Mouse (Mus musculus) intestine, postnatal 0 days (tissue): Measurements from ENCODE around the gene Arhgdia. TPM values are rescaled to one million over a fixed set of nuclear protein-coding genes. Genes with fewer than 3 reads are reported as not detected.

ENCODE experiments used
- ATAC-seq: fragments of 200-750 bp; cut with Nextera tagmentation; 2 replicates; pipeline ENCODE4 v1.8.0; 2017; ENCODE audit warnings: mild to moderate bottlenecking, moderate TSS enrichment, moderate library complexity
- H3K27ac ChIP-seq: fragments of 300-500 bp; sonication (generic); 2 replicates; pipeline ENCODE4 v1.5.1; 2014; ENCODE audit warnings: mild to moderate bottlenecking, low read depth, low read length, moderate library complexity
- H3K27me3 ChIP-seq: fragments of 300-500 bp; sonication (generic); replicated peaks from 2 replicates; pipeline ENCODE4 v1.6.1; 2014; ENCODE audit warnings: low read length, mixed read lengths; ENCODE audit not compliant: control insufficient read depth, insufficient read depth
- H3K36me3 ChIP-seq: fragments of 300-500 bp; sonication (generic); 2 replicates; pipeline ENCODE4 v1.6.1; 2014; ENCODE audit warnings: mild to moderate bottlenecking, moderate library complexity; ENCODE audit not compliant: control insufficient read depth, insufficient read depth
- H3K4me1 ChIP-seq: fragments of 300-500 bp; sonication (generic); replicated peaks from 2 replicates; pipeline ENCODE4 v1.6.1; 2014; ENCODE audit warnings: antibody characterized with exemption, low read length, mixed read lengths; ENCODE audit not compliant: control insufficient read depth, insufficient read depth
- H3K4me2 ChIP-seq: fragments of 300-500 bp; sonication (generic); replicated peaks from 2 replicates; pipeline ENCODE4 v1.6.1; 2014; ENCODE audit warnings: low read depth, mild to moderate bottlenecking, moderate library complexity
- H3K4me3 ChIP-seq: fragments of 300-500 bp; sonication (generic); 2 replicates; pipeline ENCODE4 v1.5.1; 2014; ENCODE audit warnings: low read depth, low read length
- H3K9ac ChIP-seq: fragments of 300-500 bp; sonication (generic); 2 replicates; pipeline ENCODE4 v1.6.1; 2014; ENCODE audit warnings: mild to moderate bottlenecking, low read depth, low read length
- H3K9me3 ChIP-seq: fragments of 300-500 bp; sonication (generic); 2 replicates; pipeline ENCODE4 v1.6.1; 2016; ENCODE audit warnings: mixed run types; ENCODE audit not compliant: control insufficient read depth
- CTCF ChIP-seq: sonication (generic); IDR thresholded peaks from 2 replicates; pipeline ENCODE4 v1.5.1; 2016; ENCODE audit warnings: low read depth, mild to moderate bottlenecking, control low read depth, antibody characterized with exemption, moderate library complexity
- WGBS: fragments of 180-500 bp; shearing (Covaris S2); extraction: QIAGEN DNeasy Blood & Tissue Kit; methylation state at CpG from one replicate; pipeline ENCODE4 v1.1.7; 2014; 5-methylcytosine and 5-hydroxymethylcytosine counted together
- polyA plus RNA-seq: library from polyadenylated mRNA; unstranded; fragments of >200 nt; fragmentation: Nextera tagmentation; extraction: Ambion mirVana; gene quantifications from 2 replicates; pipeline ENCODE4 v1.2.1, GENCODE M21; 2015

The Arhgdia gene
- polyA plus RNA-seq, 1 experiment from 2014 or later, result 493 TPM

DNA sequence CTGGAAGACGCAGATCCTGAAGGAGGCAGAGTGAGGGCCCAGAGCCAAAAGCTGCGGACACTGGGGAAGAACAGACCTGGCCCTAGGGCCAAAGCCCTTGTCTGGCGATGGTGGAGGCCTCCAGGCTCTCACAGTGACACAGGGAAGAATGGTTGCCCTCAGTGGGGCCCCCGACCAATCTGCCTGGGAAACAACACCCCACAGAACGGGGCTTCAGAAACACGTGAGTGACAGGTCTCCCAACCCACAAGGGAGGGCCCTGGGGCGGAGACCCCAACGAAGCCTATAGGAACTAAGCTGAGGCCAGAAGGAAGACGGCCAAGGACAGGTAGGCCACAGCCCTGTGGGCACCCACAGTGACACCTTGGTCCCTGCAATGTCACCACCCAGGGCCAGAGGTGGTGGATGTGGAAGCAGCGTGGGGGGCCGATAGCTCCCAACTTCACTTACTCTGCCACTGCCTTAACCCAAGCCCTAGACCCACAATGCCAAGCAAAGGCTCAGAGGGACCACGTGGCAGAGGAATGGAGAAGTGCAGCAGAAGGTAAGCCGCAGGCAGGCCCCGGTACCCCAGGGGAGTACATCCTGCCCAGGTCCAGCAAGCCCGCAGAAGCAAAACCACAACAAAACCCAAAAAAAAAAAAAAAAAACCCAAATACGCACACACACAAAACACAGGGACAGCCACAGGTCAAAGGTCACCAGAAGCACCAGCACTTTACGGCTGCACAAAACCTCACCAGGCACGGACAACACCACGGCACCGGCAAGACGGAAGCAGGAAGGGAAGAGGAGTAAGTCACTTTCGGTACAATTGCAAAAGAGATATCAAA, 46.3 kb upstream of the Arhgdia start:
- no peak for ATAC-seq
- no peak overlapping the region for H3K4me3 ChIP-seq
- H3K9ac ChIP-seq, result no peak overlapping the region
- H3K4me1 ChIP-seq, result peaks cover 10% of the 10 kb centered on the region
- no peaks in the 10 kb centered on the region for H3K27me3 ChIP-seq
- 68% methylated on average over 22 of the region's 22 CpGs for WGBS
- H3K4me2 ChIP-seq, result no peak overlapping the region
- no peaks in the 10 kb centered on the region for H3K9me3 ChIP-seq
- H3K36me3 ChIP-seq, result peaks cover 30% of the 10 kb centered on the region
- no peak for TF ChIP-seq CTCF
- peak overlapping the region; percentile 21; the same call in 1 of the 2 replicates for H3K27ac ChIP-seq

- no peak for ATAC-seq
- 85% methylated on average over 11 of the region's 11 CpGs for WGBS
- Histone ChIP-seq H3K36me3 (peaks cover 31% of the 10 kb centered on the region), H3K4me3 (no peak overlapping the region), H3K27me3 (no peaks in the 10 kb centered on the region), H3K9me3 (no peaks in the 10 kb centered on the region), H3K9ac (no peak overlapping the region), H3K4me1 (peaks cover 10% of the 10 kb centered on the region), H3K27ac (0 out of 2 replicates have a peak overlapping the region, but pooled peaks have one; percentile 21), H3K4me2 (no peak overlapping the region)
- no peak for TF ChIP-seq CTCF
Measured at GRCm38 (mm10) chr11:120626785-120627467, 45.5 kb upstream of the Arhgdia start.

- no peaks in the 10 kb centered on the region for H3K9me3 ChIP-seq
- H3K4me3 ChIP-seq, result peak within 1 kb of the TSS; percentile 81
- no peak for ATAC-seq
- peaks cover 7% of the 10 kb centered on the region; the same call in 1 of the 2 replicates for H3K4me1 ChIP-seq
- peaks cover 45% of the 10 kb centered on the region for H3K36me3 ChIP-seq
- no peak for TF ChIP-seq CTCF
- H3K27me3 ChIP-seq, result no peaks in the 10 kb centered on the region
- peak within 1 kb of the TSS; percentile 80 for H3K4me2 ChIP-seq
- 9% methylated on average over 5 of the region's 5 CpGs for WGBS
- peak within 1 kb of the TSS; percentile 82 for H3K9ac ChIP-seq
- peak within 1 kb of the TSS; percentile 94 for H3K27ac ChIP-seq
Measured at GRCm38 (mm10) chr11:120625152-120625775, 43.8 kb upstream of the Arhgdia start, which contains the start of gene Sirt7. Sirt7 (minus strand) TSS chr11:120625240.

DNA sequence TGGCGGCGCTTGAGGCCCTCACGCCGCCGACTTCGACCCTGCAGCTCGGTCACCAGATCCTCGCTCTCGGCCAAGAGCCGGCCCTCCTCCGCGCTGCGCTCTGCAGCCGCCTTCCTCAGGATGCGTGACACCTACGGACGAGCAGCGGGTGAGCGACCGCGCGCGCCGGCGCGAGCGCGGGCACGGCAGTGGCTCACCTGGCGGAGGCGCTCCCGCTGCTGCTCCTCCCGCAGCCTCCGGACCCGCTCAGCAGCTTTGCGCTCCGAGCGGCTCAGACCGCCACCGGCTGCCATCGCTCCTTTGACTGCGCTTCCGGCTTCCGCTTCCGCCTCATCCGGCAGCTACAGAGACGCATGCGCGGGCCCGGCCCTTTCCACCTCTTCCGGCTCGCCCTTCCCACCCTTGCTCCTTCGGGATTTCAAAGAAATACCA, 43.3 kb upstream of the Arhgdia start:
- peak overlapping the region; percentile 82 for H3K9ac ChIP-seq
- H3K9me3 ChIP-seq, result no peaks in the 10 kb centered on the region
- H3K36me3 ChIP-seq, result peaks cover 50% of the 10 kb centered on the region
- H3K27ac ChIP-seq, result peak overlapping the region; percentile 94
- H3K4me2 ChIP-seq, result peak overlapping the region; percentile 80
- H3K4me3 ChIP-seq, result peak overlapping the region; percentile 81
- under 1% methylated on average over 52 of the region's 53 CpGs for WGBS
- no peak for TF ChIP-seq CTCF
- ATAC-seq, result peak; percentile 62
- no peaks in the 10 kb centered on the region for H3K27me3 ChIP-seq
- H3K4me1 ChIP-seq, result peaks cover 5% of the 10 kb centered on the region; the same call in 1 of the 2 replicates

- peak; percentile 82 for TF ChIP-seq CTCF
- peak; percentile 66 for ATAC-seq
- Histone ChIP-seq H3K4me3 (peak overlapping the region; percentile 81), H3K4me2 (peak overlapping the region; percentile 80), H3K4me1 (0 out of 2 replicates have a peak, but pooled peaks cover 4% of the 10 kb centered on the region), H3K9me3 (no peaks in the 10 kb centered on the region), H3K36me3 (peaks cover 52% of the 10 kb centered on the region), H3K27me3 (no peaks in the 10 kb centered on the region), H3K9ac (peak overlapping the region; percentile 82), H3K27ac (peak overlapping the region; percentile 94)
- WGBS, result 11% methylated on average over 28 of the region's 30 CpGs
Measured at GRCm38 (mm10) chr11:120623961-120624679, 42.7 kb upstream of the Arhgdia start.
